Mouse (Mus musculus) brain, embryonic 14.5 days (tissue): ENCODE measurements around the gene Adam11. TPM values are rescaled to one million over a fixed set of nuclear protein-coding genes. Genes with fewer than 3 reads are reported as not detected.

Experiments
- DNase-seq: peaks from one replicate; pipeline ENCODE4 v3.0.0-alpha.2; 2011; ENCODE audit warnings: low read depth
- CTCF ChIP-seq: fragments of 200-500 bp; IDR thresholded peaks from 2 replicates; pipeline ENCODE4 v1.5.1; 2012; ENCODE audit warnings: inconsistent platforms, mild to moderate bottlenecking, moderate library complexity, borderline replicate concordance; ENCODE audit not compliant: insufficient read depth, insufficient read length; ENCODE audit errors: extremely low read depth
- POLR2A ChIP-seq: fragments of 200-500 bp; IDR thresholded peaks from 2 replicates; pipeline ENCODE4 v1.6.1; 2012; ENCODE audit warnings: mild to moderate bottlenecking, inconsistent platforms, borderline replicate concordance; ENCODE audit not compliant: poor library complexity, insufficient read depth, insufficient read length, severe bottlenecking; ENCODE audit errors: extremely low read depth
- polyA plus RNA-seq: library from polyadenylated mRNA; depleted of rRNA; stranded (reverse); fragments of >200 nt; gene quantifications from 2 replicates; pipeline ENCODE4 v1.2.3, GENCODE M21; 2012

Gene Adam11
- polyA plus RNA-seq, 1 experiment = 64.1 TPM

DNA sequence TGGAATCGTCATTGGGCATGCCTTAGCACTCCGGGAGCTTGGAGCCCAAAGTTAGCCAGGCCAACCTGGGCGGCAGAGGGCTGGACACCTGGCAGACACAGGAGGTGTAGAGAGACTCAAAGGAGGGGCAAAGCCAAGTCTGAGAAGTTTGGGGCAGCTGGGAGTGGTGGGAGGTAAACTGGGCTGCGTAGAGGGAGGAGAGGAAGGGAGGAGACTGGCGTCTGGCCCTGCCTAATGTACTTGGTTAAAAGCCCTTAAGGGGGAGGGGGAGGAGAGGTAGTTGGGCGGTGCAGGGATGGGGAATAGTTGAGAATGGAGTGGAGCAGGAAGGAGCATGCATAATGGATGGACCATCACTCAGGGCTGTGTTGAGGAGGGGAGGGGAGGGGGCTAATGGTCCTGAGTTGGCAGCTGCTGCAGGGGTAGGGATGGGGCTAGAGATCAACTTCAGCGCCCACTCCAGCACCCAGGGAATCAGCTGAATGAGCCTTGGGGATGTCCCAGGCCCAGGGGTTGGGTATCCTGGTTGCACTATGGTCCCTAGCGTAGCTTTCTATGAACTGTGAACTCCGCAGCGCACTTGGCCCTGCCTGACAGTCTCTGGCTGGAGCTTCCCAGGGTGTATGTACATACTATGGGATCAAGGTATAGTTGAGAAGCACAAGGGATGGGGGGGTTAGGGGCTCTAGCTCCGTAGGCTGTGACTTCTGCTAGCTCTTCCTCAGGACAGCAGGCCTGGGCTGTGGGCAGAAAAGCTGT, 1.9 kb downstream of the Adam11 start:
- TF ChIP-seq CTCF = no peak
- TF ChIP-seq POLR2A = no peak
- DNase-seq = peak; percentile 56

DNA sequence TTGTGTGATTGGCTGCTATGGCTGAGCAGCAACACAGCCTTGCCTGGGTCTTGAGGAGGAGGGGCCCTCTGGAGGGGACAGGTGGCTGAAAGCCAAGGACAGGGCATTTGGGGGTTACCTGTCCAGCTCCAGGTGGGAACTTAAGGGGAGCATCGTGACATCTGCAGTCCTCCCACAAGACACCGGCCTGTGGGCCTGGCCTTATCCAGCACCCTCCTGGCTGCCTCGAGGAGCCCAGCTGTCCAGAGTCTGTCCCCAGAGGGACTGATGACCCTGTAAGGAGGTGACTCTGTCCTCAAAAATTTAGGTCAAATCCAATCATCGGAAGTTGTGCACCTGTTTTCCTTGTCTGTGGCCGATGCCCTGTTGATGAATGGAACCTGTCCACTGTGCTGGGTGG, 4.2 kb downstream of the Adam11 start:
- TF ChIP-seq CTCF (no peak), POLR2A (no peak)
- DNase-seq = no peak

DNA sequence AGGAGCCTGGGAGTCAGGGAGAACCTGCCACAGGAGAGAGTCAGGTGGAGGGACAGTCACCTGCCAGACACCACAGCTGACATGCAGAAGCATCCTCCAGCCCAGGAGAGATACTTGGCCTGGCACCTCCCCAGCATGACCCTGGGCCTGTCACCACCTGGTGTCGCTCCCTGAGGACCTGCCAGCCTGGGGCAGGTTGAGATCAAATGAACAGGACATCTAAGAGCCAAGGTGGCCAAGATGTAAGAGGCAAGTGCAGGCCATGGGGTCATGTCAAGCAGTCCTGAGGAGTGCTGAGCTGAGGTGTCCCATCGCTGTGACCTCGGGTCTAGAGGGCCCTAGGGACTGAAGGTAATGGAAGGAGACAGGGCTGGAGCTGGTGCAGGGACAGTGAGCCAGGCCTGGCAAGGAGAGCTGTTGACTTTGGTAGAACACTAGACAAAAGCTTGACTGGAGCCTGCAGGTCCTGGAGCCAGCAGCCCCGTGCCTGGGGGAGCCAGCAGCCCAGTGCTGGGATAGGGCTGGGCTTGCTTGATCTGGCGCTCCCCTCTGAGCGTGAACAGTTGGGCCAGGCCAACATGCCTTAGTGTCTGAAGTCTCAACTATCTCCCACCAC, 5.9 kb downstream of the Adam11 start:
- no peak for DNase-seq
- TF ChIP-seq CTCF (no peak), POLR2A (no peak)

DNA sequence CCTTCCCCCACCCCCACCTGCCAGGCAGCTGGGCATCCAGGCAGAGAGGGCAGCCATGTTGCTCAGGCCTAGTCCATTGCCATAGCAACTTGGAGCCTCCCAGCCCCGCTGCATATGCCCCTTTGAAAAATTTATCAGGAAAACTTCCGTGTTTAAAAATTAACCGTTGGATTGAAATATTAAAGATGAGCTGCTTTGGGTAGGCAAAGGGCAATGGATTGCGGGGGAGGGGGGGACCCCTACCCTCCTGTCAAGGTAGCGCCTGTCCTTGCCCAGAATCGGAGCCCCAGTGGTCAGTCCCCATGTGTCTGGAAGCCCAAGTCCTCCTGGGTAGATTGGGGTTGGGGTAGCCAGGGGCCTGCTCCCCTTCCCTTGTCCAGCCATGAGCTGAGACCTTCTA, 7.9 kb downstream of the Adam11 start:
- no peak for DNase-seq
- TF ChIP-seq CTCF = no peak
- TF ChIP-seq POLR2A = no peak

DNA sequence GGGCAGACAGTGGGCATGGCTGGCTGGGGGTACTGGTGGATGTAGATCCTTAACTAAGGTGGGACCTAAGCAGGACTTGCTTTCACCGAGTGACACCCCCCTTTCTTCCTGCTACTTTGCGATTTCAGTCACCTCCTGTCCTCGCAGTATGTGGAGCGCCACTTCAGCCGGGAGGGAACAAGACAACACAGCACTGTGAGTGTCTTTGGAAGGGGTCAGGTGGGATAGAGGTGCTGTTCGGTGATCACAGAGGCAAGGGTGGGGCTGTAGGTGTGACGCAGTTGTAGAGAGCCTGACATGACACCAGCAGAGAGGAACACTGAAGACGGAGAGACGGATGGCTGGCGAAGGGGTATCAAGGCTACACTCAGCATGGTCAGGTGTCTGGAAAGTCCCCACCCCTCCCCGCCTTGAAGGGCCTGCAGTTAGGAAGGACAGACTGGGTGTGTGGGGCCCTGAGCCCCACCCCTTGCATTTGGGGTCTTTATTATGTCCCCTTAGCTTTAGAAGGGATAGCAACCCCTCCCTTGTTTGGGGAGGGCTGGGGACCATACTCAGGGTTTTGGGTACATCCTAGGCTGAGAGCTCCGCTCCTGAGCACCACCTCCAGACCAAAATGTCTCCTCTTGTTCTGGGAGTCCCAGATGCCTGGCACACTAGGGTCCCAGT, 8.9 kb downstream of the Adam11 start:
- no peak for DNase-seq
- TF ChIP-seq POLR2A (no peak), CTCF (no peak)

DNA sequence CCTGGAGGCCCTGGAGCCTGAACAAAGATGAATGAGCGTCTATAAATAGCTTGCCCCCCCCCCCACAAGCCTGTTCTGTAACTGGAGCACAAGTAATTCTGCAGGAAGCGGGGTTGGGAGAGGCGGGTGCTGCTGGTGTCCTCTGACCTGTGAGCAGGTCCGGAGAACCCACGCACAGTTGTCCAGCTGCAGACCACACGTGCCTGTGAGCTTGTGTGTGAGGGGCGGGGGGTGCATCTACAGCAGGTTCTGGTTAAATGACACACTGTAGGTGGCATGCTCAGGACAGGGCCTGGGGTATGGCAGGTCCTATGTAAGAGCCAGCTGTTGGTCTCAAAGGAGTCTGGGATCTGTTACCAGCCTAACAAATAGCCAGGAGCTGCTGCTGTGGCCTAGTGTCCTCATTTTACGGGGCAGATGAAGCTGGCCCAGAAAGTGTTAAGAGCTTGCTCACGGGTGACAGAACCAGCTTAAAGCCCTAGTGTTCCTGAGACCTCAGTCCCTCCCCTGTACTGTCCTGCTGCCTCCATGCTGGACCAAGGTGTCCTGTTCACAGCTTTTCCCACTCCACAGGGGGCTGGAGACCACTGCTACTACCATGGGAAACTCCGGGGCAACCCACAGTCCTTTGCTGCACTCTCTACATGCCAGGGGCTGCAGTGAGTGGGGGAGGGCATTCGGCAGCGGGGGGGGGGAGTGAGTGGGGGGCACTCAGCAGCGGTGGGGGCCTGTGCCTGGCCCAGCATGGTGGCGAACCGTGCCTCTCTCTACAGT, 9.6 kb downstream of the Adam11 start:
- TF ChIP-seq CTCF (no peak), POLR2A (no peak)
- DNase-seq = peak; percentile 36

DNA sequence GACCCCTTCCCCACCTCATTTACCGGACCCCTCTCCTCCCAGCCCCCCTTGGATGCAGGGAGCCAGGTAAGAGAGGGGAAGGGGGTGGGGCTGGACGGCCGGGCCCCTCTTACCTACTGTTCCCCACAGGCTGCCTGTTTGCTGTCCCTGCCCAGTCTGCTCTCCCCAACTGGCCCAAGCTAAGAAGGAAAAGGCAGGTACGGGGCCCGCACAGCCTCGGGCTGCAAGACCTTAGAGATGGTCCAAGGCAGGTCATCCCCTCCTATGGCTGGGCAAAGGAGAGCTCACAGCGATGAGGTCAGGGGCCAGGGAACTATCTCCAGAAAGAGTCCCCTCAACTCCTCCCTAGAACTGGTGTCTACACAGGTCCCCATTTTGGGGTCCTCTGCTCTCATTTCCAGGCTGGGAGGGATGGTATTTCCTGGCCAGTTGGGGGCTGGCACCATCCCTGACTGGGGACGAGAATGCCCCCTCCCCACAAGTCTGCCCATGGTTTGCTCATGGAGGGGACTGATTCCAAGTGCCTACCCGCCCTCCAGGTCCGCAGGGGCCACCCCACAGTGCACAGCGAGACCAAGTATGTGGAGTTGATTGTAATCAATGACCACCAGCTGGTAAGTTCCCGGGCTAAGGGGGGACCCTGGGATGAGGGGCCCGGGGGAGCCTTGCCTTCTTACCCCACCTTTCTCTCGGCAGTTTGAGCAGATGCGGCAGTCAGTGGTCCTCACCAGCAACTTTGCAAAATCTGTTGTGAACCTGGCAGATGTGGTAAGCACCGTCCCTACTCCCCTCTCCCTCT, 10.9 kb downstream of the Adam11 start:
- no peak for TF ChIP-seq POLR2A
- TF ChIP-seq CTCF = no peak
- no peak for DNase-seq

DNA sequence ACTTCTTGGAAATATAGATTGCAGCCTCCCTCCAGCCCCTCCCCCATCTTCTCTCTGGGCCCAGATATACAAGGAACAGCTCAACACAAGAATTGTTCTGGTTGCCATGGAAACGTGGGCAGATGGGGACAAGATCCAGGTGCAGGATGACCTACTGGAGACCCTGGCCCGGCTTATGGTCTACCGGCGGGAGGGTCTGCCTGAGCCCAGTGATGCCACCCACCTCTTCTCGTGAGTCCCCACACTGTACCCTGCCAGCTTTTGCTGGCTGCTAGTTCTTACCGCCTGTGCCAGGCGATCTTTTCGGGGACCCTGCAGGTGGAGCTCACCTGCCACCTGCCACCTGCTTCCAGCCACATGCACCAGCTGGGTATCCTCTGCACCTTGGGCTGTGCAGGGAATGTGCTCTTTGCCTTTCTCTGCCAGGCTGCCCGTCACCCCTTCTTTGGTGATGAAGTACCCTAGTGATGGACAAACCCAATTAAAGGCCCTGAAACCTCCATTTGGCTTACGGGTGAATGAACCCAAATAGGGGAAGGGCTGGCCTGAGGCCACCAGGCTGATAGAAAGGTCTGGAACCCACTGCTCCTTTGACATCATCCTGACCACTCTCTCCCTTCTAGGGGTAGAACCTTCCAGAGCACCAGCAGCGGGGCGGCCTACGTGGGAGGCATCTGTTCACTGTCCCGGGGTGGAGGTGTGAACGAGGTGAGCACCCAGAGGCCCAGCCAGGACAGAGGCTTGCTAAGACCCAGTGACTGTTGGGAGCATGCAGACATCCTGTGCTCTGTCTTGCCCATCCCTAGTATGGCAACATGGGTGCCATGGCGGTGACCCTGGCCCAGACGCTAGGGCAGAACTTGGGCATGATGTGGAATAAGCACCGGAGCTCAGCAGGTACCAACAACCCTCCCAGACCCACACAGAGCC, 11.8 kb downstream of the Adam11 start:
- peak; percentile 75 for DNase-seq
- TF ChIP-seq POLR2A (no peak), CTCF (no peak)

DNA sequence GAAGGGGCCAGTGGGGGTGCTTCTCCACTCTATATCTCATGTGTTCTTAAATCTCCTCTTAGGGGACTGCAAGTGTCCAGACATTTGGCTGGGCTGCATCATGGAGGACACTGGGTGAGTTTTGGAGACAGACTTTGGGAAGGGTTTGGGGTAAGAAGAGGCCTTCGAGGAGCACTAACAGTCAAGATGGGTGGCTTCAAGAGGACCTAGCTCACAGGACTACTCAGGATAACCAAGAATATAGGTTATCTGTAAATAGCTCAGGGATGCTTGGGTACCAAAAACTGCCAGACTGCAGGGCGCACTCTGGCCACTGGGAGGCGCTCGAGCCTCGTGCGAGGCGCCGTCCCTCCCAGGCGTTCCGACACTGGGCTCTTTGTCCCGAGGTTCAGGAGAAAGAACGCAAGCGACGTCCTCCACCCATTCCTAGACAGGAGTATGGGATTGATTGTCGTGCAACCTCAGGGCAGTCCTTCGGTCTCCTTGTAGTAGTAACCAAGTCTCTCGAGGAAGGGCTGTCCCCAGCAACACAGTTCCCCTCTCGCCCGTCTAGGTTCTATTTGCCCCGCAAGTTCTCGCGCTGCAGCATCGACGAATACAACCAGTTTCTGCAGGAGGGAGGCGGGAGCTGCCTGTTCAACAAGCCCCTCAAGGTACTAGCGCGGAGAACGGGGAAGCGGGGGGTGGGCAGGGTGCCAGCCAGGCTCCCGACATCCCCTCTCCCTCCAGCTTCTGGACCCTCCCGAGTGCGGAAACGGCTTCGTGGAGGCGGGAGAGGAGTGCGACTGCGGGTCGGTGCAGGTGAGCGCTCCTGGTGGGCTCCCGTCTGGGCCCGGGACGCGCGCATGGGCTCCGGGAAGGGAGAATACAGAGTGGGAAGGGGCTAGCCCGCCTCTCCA, 12.7 kb downstream of the Adam11 start:
- TF ChIP-seq POLR2A (no peak), CTCF (peak; percentile 99)
- peak; percentile 95 for DNase-seq

DNA sequence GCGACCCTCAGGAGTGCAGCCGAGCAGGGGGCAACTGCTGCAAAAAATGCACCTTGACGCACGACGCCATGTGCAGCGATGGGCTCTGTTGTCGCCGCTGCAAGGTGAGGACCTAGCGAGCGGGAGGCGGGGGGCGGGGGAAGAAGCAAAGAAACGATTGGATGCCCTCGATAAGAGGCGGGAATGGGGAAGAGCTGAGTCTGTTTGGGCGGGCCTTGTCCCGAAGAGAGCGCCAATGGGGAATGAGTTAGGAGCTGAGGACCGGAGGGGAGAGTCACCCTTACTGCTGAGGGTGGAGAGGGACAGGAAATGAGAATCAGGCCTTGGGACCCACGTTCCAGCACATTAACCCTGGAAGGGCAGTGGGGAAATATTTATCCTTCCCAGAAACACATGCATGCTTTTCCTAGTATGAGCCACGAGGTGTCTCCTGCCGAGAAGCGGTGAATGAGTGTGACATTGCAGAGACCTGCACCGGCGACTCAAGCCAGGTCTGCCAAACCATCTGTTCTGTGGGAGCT, 13.4 kb downstream of the Adam11 start:
- peak; percentile 97 for DNase-seq
- TF ChIP-seq CTCF (peak; percentile 35; the same call in 1 of the 2 replicates), POLR2A (peak; percentile 62; the same call in 1 of the 2 replicates)

DNA sequence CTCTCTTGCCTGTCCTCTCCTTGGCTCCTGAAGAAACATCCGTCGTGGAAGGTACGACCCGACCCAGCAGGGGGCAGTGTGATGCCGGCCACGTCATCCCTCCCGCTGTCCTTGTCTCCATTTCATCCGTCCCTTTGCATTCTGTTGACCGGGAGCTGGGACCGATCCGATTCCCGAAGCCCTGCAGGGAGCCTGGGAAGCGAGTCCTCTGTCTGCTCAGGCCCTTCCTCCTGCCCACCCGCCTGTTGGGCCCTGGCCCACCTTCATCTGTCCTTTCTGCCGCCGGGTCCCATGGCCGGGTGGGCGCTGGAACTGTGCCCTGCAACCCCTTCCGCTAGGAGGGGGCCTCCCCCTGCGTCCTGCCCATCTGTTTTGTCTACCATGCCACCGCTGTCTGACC, 16.4 kb downstream of the Adam11 start:
- TF ChIP-seq POLR2A (no peak), CTCF (peak; percentile 79)
- DNase-seq = peak; percentile 80

DNA sequence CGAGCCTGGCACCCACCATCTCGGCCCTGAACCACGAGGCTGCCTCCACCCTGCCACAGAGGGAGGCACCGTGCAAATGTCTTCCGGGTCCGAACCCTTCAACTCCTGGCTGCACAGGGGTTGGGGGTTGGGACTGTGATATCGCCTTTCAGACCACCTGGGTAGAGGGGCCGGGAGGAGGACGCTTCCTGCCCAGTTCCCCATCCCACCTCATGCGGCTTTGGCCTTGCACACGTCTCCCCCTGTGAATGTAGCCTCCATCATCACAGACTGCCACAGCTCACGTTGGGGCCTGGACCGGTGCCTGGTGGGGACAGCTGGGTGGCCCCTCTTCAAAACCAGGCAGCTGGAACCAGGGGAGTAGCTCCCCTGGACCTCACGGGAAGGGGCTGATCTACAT, 16.9 kb downstream of the Adam11 start:
- no peak for DNase-seq
- no peak for TF ChIP-seq POLR2A
- no peak for TF ChIP-seq CTCF
